Mouse (Mus musculus) cerebellum, adult 9-10 months (tissue): ENCODE results near the gene Slc25a10.

Experiments used
- DNase-seq: peaks from one replicate; pipeline ENCODE4 v3.0.0; 2022

Gene Slc25a10

DNA sequence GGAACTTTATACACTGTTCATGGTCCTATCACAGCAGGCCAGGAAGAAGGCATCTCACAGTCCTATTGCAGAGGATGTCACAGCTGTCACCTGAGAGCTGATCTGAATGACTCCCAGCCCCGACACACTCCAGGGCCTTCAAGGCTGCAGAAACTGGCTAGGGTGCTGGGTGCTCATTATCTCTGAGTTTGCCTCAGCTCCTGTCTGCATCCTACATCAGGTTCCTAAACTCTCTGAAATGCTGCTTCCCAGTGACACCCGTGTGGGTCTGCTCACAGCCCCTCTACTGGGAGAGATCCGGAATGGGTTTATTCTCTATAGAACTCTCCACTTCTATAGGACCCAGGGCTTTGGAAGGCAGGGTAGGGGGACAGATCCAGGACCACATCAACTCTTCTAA lies 56.6 kb downstream of the Slc25a10 start:
- DNase-seq: no peak

DNA sequence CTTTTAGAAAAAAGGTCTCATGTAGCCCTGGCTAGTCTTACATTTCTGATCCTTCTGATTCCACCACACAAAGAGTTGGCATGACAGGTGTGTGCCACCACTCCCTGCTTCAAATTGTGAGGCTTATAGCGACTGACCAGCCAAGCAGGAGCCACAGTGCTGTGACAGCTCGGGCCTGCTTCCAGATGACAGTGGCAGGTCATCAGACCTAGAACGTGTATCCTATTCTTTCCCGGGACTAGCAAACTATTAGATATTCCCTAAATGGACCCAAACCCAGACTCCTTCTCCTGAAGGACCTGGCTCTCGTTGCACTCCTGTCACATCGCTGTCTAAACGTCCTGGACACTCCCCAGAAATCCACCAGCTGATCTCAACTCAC lies 57.1 kb downstream of the Slc25a10 start:
- no peak for DNase-seq
